Mouse (Mus musculus): ENCODE results near the gene Rab1b.
"Not testable (repeated sequence)": the region's sequence is repeated elsewhere in the genome, so short reads cannot be mapped to it uniquely, and the experiment has no call there.

GRCm38 (mm10) chr19:5086533-5086932, 20.3 kb downstream of the Rab1b start:
- TF ChIP-seq CTCF (conservative IDR thresholded peaks at IDR 0.05; ENCODE audit: insufficient read depth, insufficient read length, low read depth, low read length); POLR2A (IDR thresholded peaks at IDR 0.05; ENCODE audit: low read depth, low read length): not testable (repeated sequence)

All from kidney, adult 2 months (tissue).